Mouse (Mus musculus) liver, adult 2 months (tissue): ENCODE results near the gene Klhl8.

Source experiments
- CTCF ChIP-seq: fragments of 200-500 bp; IDR thresholded peaks from 2 replicates; pipeline ENCODE4 v1.5.1; 2011; ENCODE audit warnings: low read depth, low read length, control low read depth
- POLR2A ChIP-seq: fragments of 200-500 bp; IDR thresholded peaks from 2 replicates; pipeline ENCODE4 v1.6.1; 2011; ENCODE audit warnings: low read length, control low read depth; ENCODE audit not compliant: insufficient read depth; ENCODE audit errors: extremely low read depth

DNA sequence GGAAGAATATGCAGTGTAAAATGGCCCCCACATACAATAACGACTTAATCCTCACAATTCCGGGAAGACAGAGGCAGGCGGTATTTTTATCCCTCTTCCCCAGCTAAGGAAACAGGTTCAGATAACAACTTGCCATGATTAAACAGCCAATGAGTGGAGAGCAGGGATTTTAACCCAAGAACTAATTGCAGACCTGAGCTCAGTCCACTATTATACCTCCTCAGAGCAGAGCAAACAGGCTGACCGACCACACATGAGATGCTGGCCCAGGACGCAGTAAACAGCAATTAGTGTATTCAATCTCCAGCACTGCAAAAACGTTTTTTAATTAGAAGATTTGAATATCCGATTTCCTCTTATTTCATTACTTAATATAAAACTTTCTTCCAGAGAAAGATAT lies 2.2 kb downstream of the Klhl8 start:
- TF ChIP-seq CTCF, result no peak
- no peak for TF ChIP-seq POLR2A
